Mouse (Mus musculus) erythroblast, embryonic 14.5 days (primary cell): ENCODE measurements at regions not wholly inside any gene's neighbourhood (a gene's known extent, or its start where the extent isn't known, plus 50 kb on each side); places are given as distances from the start of the nearest gene placed in this dataset.

Source experiments
- GATA1 ChIP-seq: IDR thresholded peaks from 2 replicates; pipeline ENCODE4 v1.6.1; 2012; ENCODE audit warnings: low read length, inconsistent platforms, mixed read lengths
- TAL1 ChIP-seq: IDR thresholded peaks from 3 replicates; pipeline ENCODE4 v1.6.1; 2012; ENCODE audit warnings: low read length, inconsistent platforms, mixed read lengths

DNA sequence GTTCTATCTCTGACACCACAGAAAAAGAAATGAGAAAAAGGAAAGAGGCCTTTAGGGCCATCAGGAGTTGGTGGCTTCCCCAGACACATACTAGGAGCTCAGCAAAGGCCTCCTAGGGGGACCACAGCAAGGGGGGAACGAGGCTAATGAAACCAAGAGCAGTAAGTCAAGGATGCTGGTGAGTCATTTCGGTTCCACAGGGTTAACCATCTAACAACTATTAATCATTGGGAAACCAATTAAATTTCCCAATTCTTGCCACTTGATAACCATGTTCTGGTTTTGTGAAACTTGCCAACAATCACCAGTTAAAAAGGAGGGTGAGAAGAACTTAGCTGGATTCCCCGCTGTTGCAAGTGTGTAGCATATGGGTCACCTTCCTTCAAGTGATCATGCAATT is 1451.6 kb downstream of the Gsdmc2 start:
- no peak for TF ChIP-seq TAL1
- no peak for TF ChIP-seq GATA1
